Mouse (Mus musculus) ovary, postnatal 36 days (tissue): ENCODE measurements around the gene Defb10.
"Not testable (repeated sequence)": the region's sequence is repeated elsewhere in the genome, so short reads cannot be mapped to it uniquely, and the experiment has no call there.

Source experiments
- DNase-seq: peaks from one replicate; pipeline ENCODE4 v3.0.0; 2022; ENCODE audit warnings: low spot score, mixed read lengths

The Defb10 gene

DNA sequence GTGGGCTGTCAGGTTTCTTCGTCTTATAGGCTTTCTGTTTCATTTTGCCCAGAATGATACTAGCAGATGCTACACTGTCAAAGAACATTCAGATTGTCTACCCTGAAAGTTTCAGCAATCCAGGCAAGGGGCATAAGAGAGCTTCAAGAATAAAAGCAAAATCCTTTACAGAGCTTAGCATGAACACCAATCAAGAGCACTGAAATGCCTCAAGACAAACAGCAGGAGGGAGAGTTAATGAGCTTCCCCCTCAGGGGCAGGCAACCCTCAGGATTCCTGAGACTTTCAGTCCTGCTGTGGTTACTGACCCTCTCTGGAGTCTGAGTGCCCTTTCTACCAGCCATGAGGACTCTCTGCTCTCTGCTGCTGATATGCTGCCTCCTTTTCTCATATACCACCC is at the start of gene Defb10:
Defb10 (plus strand) TSS at position 316 of the 400 bp plus-strand sequence.
- DNase-seq = not testable (repeated sequence)

DNA sequence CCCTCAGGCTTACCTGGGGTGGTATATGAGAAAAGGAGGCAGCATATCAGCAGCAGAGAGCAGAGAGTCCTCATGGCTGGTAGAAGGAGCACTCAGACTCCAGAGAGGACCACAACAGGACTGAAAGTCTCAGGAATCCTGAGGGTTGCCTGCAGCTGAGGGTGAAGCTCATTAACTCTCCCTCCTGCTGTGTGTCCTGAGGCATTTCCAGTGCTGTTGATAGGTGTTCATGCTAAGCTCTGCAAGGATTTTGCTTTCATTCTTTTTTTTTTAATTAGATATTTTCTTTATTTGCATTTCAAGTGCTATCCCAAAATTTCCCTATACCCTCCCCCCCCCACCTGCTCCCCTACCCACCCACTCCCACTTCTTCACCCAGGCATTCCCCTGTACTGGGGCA is 26.6 kb downstream of the Defb10 start, which contains the start of gene Defb9:
Defb9 (minus strand) TSS at position 101 of the 400 bp plus-strand sequence.
- DNase-seq = not testable (repeated sequence)

DNA sequence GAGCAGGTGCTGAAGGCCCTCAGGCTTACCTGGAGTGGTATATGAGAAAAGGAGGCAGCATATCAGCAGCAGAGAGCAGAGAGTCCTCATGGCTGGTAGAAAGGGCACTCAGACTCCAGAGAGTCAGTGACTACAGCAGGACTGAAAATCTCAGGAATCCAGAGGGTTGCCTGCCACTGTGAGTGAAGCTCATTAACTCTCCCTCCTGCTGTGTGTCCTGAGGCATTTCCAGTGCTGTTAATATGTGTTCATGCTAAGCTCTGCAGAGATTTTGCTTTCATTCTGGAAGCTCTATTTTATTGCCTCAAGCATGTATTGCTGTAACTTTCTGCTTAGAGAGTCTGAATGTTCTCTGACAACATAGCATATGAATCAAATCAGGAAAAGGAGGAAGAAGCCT is 47.6 kb downstream of the Defb10 start, which contains the start of gene Defb11:
Defb11 (minus strand) TSS at position 123 of the 400 bp plus-strand sequence.
- DNase-seq = not testable (repeated sequence)
